In the genomic region with DNA sequence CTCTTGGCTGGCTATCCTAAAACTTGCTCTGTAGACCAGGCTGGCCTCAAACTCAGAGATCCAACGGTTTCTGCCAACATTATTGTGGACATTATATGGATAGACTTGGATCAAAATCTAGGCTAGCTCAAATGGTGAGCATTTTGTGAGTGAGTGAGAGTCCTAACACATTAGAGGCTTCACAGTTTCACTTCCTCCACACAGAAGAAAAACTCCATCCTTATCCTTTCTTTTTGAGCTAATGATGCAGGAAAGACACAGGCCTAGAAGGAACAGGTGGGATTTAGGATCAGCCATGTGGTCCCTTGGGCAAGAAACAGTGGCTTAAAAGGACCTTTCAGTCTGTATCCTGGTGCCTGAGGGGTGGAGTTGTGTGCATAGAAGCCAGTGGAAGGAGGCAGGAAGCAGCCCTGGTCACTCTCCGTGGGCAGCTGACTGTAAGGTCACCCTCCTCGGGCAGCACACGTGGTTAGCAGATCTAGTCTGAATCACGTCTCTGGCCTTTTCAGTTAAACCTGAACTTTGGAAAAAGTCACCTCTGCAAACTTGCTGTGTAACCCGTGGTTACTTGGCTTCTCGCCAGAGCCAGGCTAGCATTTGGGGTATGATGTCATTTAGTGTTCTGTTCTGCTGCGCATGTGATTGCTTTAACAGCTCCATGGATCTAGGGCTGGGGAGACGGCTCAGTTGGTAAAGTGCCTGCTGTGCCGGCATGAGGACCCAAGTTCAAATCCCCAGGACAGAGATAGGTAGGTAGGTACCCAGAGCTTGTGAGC, we compare ENCODE assay signal across 8 mouse cellular contexts.
DNase-seq lines count a peak whose midpoint lies in the region; ATAC-seq and TF ChIP-seq lines count a peak whose summit lies in the region.
"Had no signal": no experiment of that assay in that cellular context is flagged by ENCODE, and none has a peak within 500 bp of the region (broad histone marks: within the 10 kb centered on the region; RNA-seq: fewer than 3 reads in every experiment).

No protein-coding gene starts in this region.

- no peaks in the 10 kb centered on the region for H3K27me3 ChIP-seq in CH12.LX (replicated peaks)
- H3K27me3 ChIP-seq in forebrain, embryonic 15.5 days: no peaks in the 10 kb centered on the region
- H3K27me3 ChIP-seq: hindbrain, embryonic 15.5 days had no signal

- H3K4me2 ChIP-seq in CH12.LX (ENCODE audit: insufficient read depth, low read depth, poor library complexity, severe bottlenecking): peak overlapping the region; percentile 68
- no peak overlapping the region for H3K4me2 ChIP-seq in forebrain, embryonic 15.5 days (replicated peaks)
- H3K4me2 ChIP-seq: hindbrain, embryonic 15.5 days had no signal

- H3K79me2 ChIP-seq in CH12.LX (replicated peaks; ENCODE audit: control insufficient read depth, extremely low read depth, insufficient read depth, poor library complexity, severe bottlenecking): no peaks in the 10 kb centered on the region

- H3K36me3 ChIP-seq in CH12.LX (replicated peaks in 1 of 2; ENCODE audit: control insufficient read depth in 1 of 2, insufficient read depth in 1 of 2, low read length in 1 of 2): peaks cover 16 to 47% of the 10 kb centered on the region in 2 experiments
- no peaks in the 10 kb centered on the region for H3K36me3 ChIP-seq in forebrain, embryonic 15.5 days
- H3K36me3 ChIP-seq: hindbrain, embryonic 15.5 days had no signal

- no peak; the same call in 1 of the 2 replicates for TF ChIP-seq POLR2A in CH12.LX (IDR thresholded peaks at IDR 0.05; ENCODE audit: low read depth, low read length)

- TF ChIP-seq EP300 in CH12.LX (IDR thresholded peaks at IDR 0.05; ENCODE audit: low read length): peak; percentile 71

- no peak for TF ChIP-seq CTCF in CH12.LX (conservative IDR thresholded peaks at IDR 0.05 in 1 of 2, IDR thresholded peaks at IDR 0.05 in 1 of 2; ENCODE audit: low read depth in 2 of 2, low read length in 2 of 2)

- dilution Hi-C loops in CH12.LX (cut with MboI; ENCODE audit: extremely low pct_ligation_motif_present, extremely low pct_unique_long_range_greater_than_20kb, low sequenced_read_pairs): no loop called here

- no peak for TF ChIP-seq RAD21 in CH12.LX (IDR thresholded peaks at IDR 0.05; ENCODE audit: low read depth, low read length)

- peak overlapping the region; percentile 63 for H3K9ac ChIP-seq in CH12.LX (ENCODE audit: insufficient read depth, low read depth)
- H3K9ac ChIP-seq in forebrain, embryonic 15.5 days (replicated peaks): no peak overlapping the region
- H3K9ac ChIP-seq: hindbrain, embryonic 15.5 days had no signal

- H3K27ac ChIP-seq in CH12.LX (ENCODE audit: insufficient read depth, low read depth): peak overlapping the region; percentile 98
- H3K27ac ChIP-seq in forebrain, embryonic 15.5 days (replicated peaks): no peak overlapping the region
- H3K27ac ChIP-seq: hindbrain, embryonic 15.5 days had no signal

- H3K9me3 ChIP-seq in CH12.LX (replicated peaks; ENCODE audit: low read length): no peaks in the 10 kb centered on the region
- H3K9me3 ChIP-seq in forebrain, embryonic 15.5 days: no peaks in the 10 kb centered on the region
- H3K9me3 ChIP-seq: hindbrain, embryonic 15.5 days had no signal

- H3K4me3 ChIP-seq in CH12.LX (replicated peaks in 1 of 3; ENCODE audit: low read depth in 2 of 3, low read length in 2 of 3, poor library complexity in 1 of 3): peak overlapping the region in 1 of 3 experiments; percentile 38
- no peak overlapping the region for H3K4me3 ChIP-seq in forebrain, embryonic 15.5 days
- H3K4me3 ChIP-seq: hindbrain, embryonic 15.5 days had no signal

- 36% methylated on average over 10 of the region's 10 CpGs for WGBS in forebrain, embryonic 15.5 days

- ATAC-seq in forebrain, embryonic 15.5 days (replicated peaks): 0 out of 2 replicates have a peak, but pooled peaks have one; percentile 51

- peaks cover 45 to 65% of the 10 kb centered on the region in 2 experiments for H3K4me1 ChIP-seq in CH12.LX (ENCODE audit: control insufficient read depth in 1 of 2, insufficient read depth in 2 of 2)
- H3K4me1 ChIP-seq in forebrain, embryonic 15.5 days: peaks cover 26% of the 10 kb centered on the region

- in situ Hi-C loops in CH12.LX (cut with MboI; ENCODE audit: low pct_ligation_motif_present, low pct_unique_long_range_greater_than_20kb, low sequenced_read_pairs): no loop called here

- DNase-seq in CH12.LX (ENCODE audit: extremely low read depth): peak; percentile 73
- peak; percentile 88 for DNase-seq in adrenal gland, adult 8-10 months
- peak; percentile 69 to 78 for DNase-seq in heart, postnatal 14 days
- DNase-seq in layer of hippocampus, adult 18-20 months (ENCODE audit: low spot score in 2 of 2): peak; percentile 36 to 74
- peak; percentile 67 for DNase-seq in lung, postnatal 4 days
- peak; percentile 75 for DNase-seq in testis, postnatal 10 days (ENCODE audit: low spot score)

- intact Hi-C loops in heart, postnatal 14 days (cut with DNase I): no loop called here

TF ChIP-seq in CH12.LX, 34 proteins besides CTCF, POLR2A, EP300 and RAD21:
- TF ChIP-seq MAZ (IDR thresholded peaks at IDR 0.05; ENCODE audit: low read depth, low read length) (no peak), IRF4 (IDR thresholded peaks at IDR 0.05; ENCODE audit: low read depth, low read length) (peak; percentile 82), MYC (IDR thresholded peaks at IDR 0.05; ENCODE audit: low read depth, low read length) (peak; percentile 82), MAX (IDR thresholded peaks at IDR 0.05; ENCODE audit: low read length) (peak; percentile 79), TBP (conservative IDR thresholded peaks at IDR 0.05; ENCODE audit: low read depth, low read length) (peak; percentile 71; the same call in 1 of the 2 replicates), PAX5 (IDR thresholded peaks at IDR 0.05; ENCODE audit: low read length) (no peak), ZNF384 (IDR thresholded peaks at IDR 0.05; ENCODE audit: low read depth, low read length) (no peak), MAFK (IDR thresholded peaks at IDR 0.05; ENCODE audit: insufficient replicate concordance, low read length) (no peak), ZMIZ1 (IDR thresholded peaks at IDR 0.05; ENCODE audit: low read depth, low read length) (no peak), TCF12 (IDR thresholded peaks at IDR 0.05; ENCODE audit: low read depth, low read length) (no peak), JUN (IDR thresholded peaks at IDR 0.05; ENCODE audit: insufficient read depth, low read depth, low read length) (peak; percentile 77), NRF1 (IDR thresholded peaks at IDR 0.05; ENCODE audit: low read depth, low read length) (peak; percentile 68), ZKSCAN1 (IDR thresholded peaks at IDR 0.05; ENCODE audit: borderline replicate concordance, low read depth, low read length) (no peak), MXI1 (IDR thresholded peaks at IDR 0.05; ENCODE audit: low read depth, low read length) (peak; percentile 91), GABPA (IDR thresholded peaks at IDR 0.05; ENCODE audit: insufficient replicate concordance, low read depth, low read length) (no peak), ELF1 (IDR thresholded peaks at IDR 0.05; ENCODE audit: low read depth, low read length) (0 out of 2 replicates have a peak, but pooled peaks have one; percentile 6), ETS1 (conservative IDR thresholded peaks at IDR 0.05; ENCODE audit: low read depth, low read length) (peak; percentile 69), POLR2AphosphoS2 (IDR thresholded peaks at IDR 0.05; ENCODE audit: low read depth, low read length) (no peak), BHLHE40 (IDR thresholded peaks at IDR 0.05; ENCODE audit: low read depth, low read length) (peak; percentile 87), SIN3A (IDR thresholded peaks at IDR 0.05; ENCODE audit: low read length) (no peak; the same call in 1 of the 2 replicates), CHD2 (IDR thresholded peaks at IDR 0.05; ENCODE audit: low read length) (no peak), MEF2A (IDR thresholded peaks at IDR 0.05; ENCODE audit: borderline replicate concordance, low read depth, low read length) (no peak), USF1 (IDR thresholded peaks at IDR 0.05; ENCODE audit: low read depth, low read length) (peak; percentile 38), JUND (conservative IDR thresholded peaks at IDR 0.05; ENCODE audit: low read depth, low read length) (peak; percentile 55; the same call in 1 of the 2 replicates), SMC3 (IDR thresholded peaks at IDR 0.05; ENCODE audit: low read depth, low read length) (no peak), USF2 (conservative IDR thresholded peaks at IDR 0.05; ENCODE audit: low read depth, low read length) (no peak), KAT2A (IDR thresholded peaks at IDR 0.05; ENCODE audit: insufficient replicate concordance, low read length) (no peak), HCFC1 (IDR thresholded peaks at IDR 0.05; ENCODE audit: low read depth, low read length) (no peak), NELFE (IDR thresholded peaks at IDR 0.05; ENCODE audit: low read depth, low read length) (no peak), RCOR1 (conservative IDR thresholded peaks at IDR 0.05; ENCODE audit: low read depth, low read length) (0 out of 2 replicates have a peak, but pooled peaks have one; percentile 28)
